Comparison of ENCODE assay signal across 8 mouse cellular contexts in the genomic region with DNA sequence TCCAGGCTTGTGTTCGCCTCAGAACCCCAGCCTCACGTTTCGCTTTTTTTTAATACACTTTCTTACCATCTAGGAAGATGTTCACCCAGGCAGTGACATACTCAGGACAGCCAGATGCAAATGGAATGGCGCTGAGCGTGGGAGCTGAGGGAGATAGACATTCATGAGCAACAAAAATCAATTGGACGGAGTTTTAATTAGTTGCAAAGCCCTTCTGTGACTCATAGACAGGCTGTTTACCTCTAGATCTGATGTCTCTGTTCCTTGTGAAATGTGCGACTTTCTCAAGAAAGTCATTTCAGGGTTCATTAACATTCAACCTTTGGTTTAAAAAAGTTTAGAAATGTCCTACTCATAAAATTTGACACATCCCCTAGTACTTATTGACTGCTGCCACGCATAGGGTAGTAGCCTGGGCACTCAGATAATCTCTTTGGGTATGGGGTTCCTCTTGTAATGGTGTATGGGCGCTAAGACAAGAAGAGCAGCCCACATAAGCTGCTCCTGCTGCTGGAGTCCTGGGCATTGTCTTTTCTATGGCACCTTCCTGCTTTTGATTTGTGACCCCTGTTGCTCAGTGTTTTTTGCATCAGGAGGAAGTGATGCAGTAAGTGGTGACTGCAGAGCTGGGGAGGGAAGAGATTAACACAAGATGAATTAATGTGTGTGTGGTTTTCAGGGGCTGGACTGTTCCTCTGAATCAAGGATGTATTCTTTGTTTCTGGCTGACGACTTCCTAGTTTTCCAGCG. TPM values are rescaled to one million over a fixed set of nuclear protein-coding genes. Genes with fewer than 3 reads are reported as not detected.
A peak's percentile ranks its signal among the peaks of the same experiment; 100 is the strongest.
DNase-seq lines count a peak whose midpoint lies in the region; ATAC-seq lines count a peak whose summit lies in the region.
"Had no signal": no experiment of that assay in that cellular context is flagged by ENCODE, and none has a peak within 500 bp of the region (broad histone marks: within the 10 kb centered on the region; RNA-seq: fewer than 3 reads in every experiment).

No protein-coding gene starts in this region.

- H3K36me3 ChIP-seq in lung, embryonic 16.5 days (ENCODE audit: control insufficient read depth, insufficient read depth, low read length) = no peaks in the 10 kb centered on the region

- no peaks in the 10 kb centered on the region for H3K9me3 ChIP-seq in lung, embryonic 16.5 days (ENCODE audit: control insufficient read depth, low read length)

- H3K27ac ChIP-seq in lung, embryonic 16.5 days (ENCODE audit: low read length) = peak overlapping the region; percentile 50

- H3K4me2 ChIP-seq in lung, embryonic 16.5 days (ENCODE audit: low read depth, low read length) = no peak overlapping the region

- H3K9ac ChIP-seq in lung, embryonic 16.5 days (ENCODE audit: low read length) = no peak overlapping the region

- 63% methylated on average over 11 of the region's 11 CpGs for WGBS in lung, embryonic 16.5 days

- no peak for DNase-seq in lung, postnatal 4 days
- DNase-seq in c-Kit-positive CD71-positive TER-119-positive erythroid progenitor cells, embryonic 14.5 days (ENCODE audit: low spot score) = peak; percentile 13
- peak; percentile 55 for DNase-seq in kidney, postnatal 14 days
- DNase-seq in natural killer cell, adult 2 months (ENCODE audit: low spot score in 2 of 2) = peak; percentile 4 to 17
- DNase-seq in cerebellum, adult 9-10 months = no peak
- DNase-seq in yolk sac, embryonic 10.5 days (ENCODE audit: low spot score) = no peak
- DNase-seq: adrenal gland, postnatal 14 days had no signal

- H3K4me3 ChIP-seq in lung, embryonic 16.5 days (ENCODE audit: low read length) = no peak overlapping the region

- H3K27me3 ChIP-seq in lung, embryonic 16.5 days (ENCODE audit: control insufficient read depth, insufficient read depth, low read depth, low read length) = no peaks in the 10 kb centered on the region

- ATAC-seq in lung, embryonic 16.5 days (ENCODE audit: low read depth) = peak; percentile 56; the same call in 1 of the 2 replicates

- H3K4me1 ChIP-seq in lung, embryonic 16.5 days (replicated peaks; ENCODE audit: control insufficient read depth, insufficient read depth, low read length) = peaks cover 21% of the 10 kb centered on the region

RNA-seq across cellular contexts. Expression of a gene that starts 46.8 kb away (rescaled TPM):
- 4.7 and 5.1 TPM in 2 replicates for polyA plus RNA-seq in lung, embryonic 16.5 days (2015; fragmentation: Nextera tagmentation; extraction: Ambion mirVana)

Comparison
In these comparisons a context has a peak if more than half of its experiments do, and no peak if none do; other contexts are left out.
1. DNase-seq: peak in c-Kit-positive CD71-positive TER-119-positive erythroid progenitor cells, embryonic 14.5 days (single experiment), kidney, postnatal 14 days (single experiment) and natural killer cell, adult 2 months (2 of 2); none in lung, postnatal 4 days (0 of 2), cerebellum, adult 9-10 months (single experiment) and yolk sac, embryonic 10.5 days (single experiment).